Comparison of ENCODE assay signal across 18 mouse cellular contexts in genomic region chr7:78261420-78262125, GRCm38 (mm10).
"Had no signal": no experiment of that assay in that cellular context is flagged by ENCODE, and none has a peak within 500 bp of the region (broad histone marks: within the 10 kb centered on the region; RNA-seq: fewer than 3 reads in every experiment).

No protein-coding gene starts in this region.

- H3K27me3 ChIP-seq: limb, embryonic 15.5 days; liver, embryonic 12.5 days; neural tube, embryonic 13.5 days; stomach, embryonic 15.5 days had no signal

- DNase-seq: kidney, adult 8-10 months; kidney, postnatal 36 days; layer of hippocampus, adult 9-11 months; layer of hippocampus, postnatal 36 days; lung, embryonic 14.5 days; lung, postnatal 10 days; lung, postnatal 4 days; retina, postnatal 1 day; right cerebral cortex, postnatal 4 days; spleen, adult 18-20 months; thymus, adult 2 months; thymus, postnatal 25 days had no signal

- ATAC-seq: liver, embryonic 12.5 days had no signal

- H3K36me3 ChIP-seq: limb, embryonic 15.5 days; liver, embryonic 12.5 days; neural tube, embryonic 13.5 days; stomach, embryonic 15.5 days had no signal

- H3K9me3 ChIP-seq: limb, embryonic 15.5 days; liver, embryonic 12.5 days; neural tube, embryonic 13.5 days; stomach, embryonic 15.5 days had no signal

- H3K9ac ChIP-seq: limb, embryonic 15.5 days; liver, embryonic 12.5 days; lung, embryonic 14.5 days; neural tube, embryonic 13.5 days; stomach, embryonic 15.5 days had no signal

- H3K4me3 ChIP-seq: limb, embryonic 15.5 days; liver, embryonic 12.5 days; neural tube, embryonic 13.5 days; stomach, embryonic 15.5 days had no signal

- H3K4me2 ChIP-seq: limb, embryonic 15.5 days; liver, embryonic 12.5 days; lung, embryonic 14.5 days; midbrain, embryonic 11.5 days; neural tube, embryonic 13.5 days; stomach, embryonic 15.5 days had no signal

- H3K27ac ChIP-seq: kidney, postnatal 0 days; limb, embryonic 15.5 days; liver, embryonic 12.5 days; neural tube, embryonic 13.5 days; stomach, embryonic 15.5 days had no signal

- H3K4me1 ChIP-seq: limb, embryonic 15.5 days; liver, embryonic 12.5 days had no signal
